Mouse (Mus musculus): Measurements from ENCODE around the gene Cbfb. TPM values are rescaled to one million over a fixed set of nuclear protein-coding genes. Genes with fewer than 3 reads are reported as not detected.
"Not testable (repeated sequence)": the region's sequence is repeated elsewhere in the genome, so short reads cannot be mapped to it uniquely, and the experiment has no call there.

Gene Cbfb
- total RNA-seq, 2 experiments from 2014 or later = 32.1 to 35.7 TPM

DNA sequence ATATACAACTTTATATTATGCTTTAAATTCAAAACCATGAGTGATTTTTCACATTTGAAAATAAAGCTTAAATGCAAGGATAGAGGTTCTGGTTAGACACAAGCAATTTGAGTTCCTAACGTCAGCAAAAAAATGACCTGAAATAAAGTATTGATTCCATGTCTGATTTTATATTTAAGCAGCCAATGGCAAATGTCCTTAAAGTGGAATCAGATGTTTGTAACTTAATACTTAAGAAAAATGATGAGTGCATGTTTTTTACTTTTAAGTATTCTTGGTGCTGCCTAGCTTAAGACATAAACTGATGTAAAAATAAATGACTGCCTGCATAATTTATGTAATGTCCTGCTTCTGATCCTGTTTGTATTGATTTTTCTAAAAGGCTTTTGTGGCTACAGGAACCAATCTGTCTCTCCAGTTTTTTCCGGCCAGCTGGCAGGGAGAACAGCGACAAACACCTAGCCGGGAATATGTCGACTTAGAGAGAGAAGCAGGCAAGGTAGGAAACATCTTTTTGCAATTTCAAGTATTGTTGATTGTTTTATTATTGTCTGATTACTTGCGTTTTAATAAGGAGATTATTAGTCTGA lies 7.8 kb downstream of the Cbfb start:
- no peak for DNase-seq (ENCODE audit: low spot score in 2 of 2)

GRCm38 (mm10) chr8:105182201-105182600 lies 11.7 kb downstream of the Cbfb start:
- DNase-seq (ENCODE audit: low spot score in 2 of 2) = no peak

DNA sequence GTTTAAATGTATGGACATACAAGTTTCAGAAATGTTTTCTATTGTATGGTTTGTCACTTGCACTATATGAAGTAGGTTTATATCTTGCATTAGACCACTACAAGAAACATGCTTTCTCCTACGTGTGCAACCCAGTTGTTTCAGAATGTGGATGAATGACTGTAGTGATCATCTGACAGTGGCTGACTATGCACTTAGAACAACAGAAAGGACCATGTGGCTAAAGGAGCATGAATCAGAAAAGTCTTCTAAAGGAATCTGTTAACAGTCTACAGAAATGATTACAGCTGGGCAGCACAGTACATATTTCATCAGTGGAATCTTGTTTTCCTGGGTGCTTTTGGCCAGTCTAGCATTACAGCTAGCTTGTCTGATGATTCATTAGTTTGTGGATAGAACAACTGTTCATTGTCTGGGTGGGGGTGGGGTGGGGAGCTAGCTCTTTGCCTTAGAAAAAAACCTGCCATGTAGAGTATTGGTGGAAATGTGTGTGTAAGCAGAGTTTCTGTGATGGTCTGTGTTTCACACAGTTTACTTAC lies 16.1 kb downstream of the Cbfb start:
- DNase-seq (ENCODE audit: low spot score in 2 of 2) = no peak

- DNase-seq (ENCODE audit: low spot score in 2 of 2) = no peak
Observed at GRCm38 (mm10) chr8:105192182-105192581, 21.7 kb downstream of the Cbfb start.

- DNase-seq (ENCODE audit: low spot score in 2 of 2) = no peak
Observed at GRCm38 (mm10) chr8:105205748-105206147, 35.3 kb downstream of the Cbfb start.

GRCm38 (mm10) chr8:105206766-105207275 lies 36.3 kb downstream of the Cbfb start:
- peak; percentile 10 to 30 for DNase-seq (ENCODE audit: low spot score in 2 of 2)

DNA sequence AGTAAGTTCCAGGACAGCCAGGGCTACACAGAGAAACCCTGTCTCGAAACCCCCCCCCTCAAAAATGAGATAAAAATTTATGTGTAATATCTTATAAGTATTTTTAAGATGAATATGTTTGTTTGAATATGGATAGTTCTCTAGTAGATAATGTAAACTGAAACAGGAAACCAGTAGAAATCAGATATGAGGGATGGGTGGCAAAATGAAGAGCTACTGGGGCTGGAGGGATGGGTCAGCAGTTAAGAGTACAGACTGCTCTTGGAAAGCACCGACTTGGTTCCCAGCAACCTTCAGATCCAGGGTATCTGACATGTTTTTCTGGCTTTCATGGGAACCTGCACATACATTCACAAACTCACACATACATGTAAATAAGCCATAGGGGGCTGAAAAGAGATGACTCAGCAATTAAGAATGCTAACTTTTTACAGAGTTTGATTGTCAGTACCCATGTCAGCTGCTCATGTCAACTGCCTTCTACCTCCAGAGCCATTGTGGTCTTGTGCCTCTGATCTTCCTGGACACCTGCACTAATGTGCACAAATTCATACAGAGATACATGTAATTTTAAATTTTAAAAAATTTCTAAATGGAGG lies 37.3 kb downstream of the Cbfb start:
- no peak for DNase-seq (ENCODE audit: low spot score in 2 of 2)

- no peak for DNase-seq (ENCODE audit: low spot score in 2 of 2)
Observed at GRCm38 (mm10) chr8:105209153-105210110, 39.0 kb downstream of the Cbfb start.

DNA sequence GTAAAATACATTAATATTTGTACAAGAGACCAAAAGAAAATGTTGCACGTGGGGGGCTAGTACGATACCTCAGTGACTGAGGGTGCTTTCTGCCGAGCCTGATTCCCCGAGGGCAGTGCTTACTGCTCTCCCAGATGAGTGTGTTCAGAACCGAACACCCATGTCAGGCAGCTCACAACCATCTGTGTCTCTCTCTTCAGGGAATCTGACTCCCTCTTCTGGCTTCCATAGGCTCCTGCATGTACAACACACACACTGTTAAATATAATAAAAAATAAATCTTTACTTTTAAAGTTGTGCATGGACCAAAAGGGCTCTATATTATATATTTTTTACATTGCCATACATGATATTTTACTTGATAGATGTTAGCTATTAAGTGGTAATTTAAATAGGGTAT lies 43.6 kb downstream of the Cbfb start:
- DNase-seq (ENCODE audit: low spot score in 2 of 2) = no peak

GRCm38 (mm10) chr8:105217926-105218522 lies 47.5 kb downstream of the Cbfb start:
- no peak for DNase-seq (ENCODE audit: low spot score in 2 of 2)

- no peak for DNase-seq (ENCODE audit: low spot score in 2 of 2)
Observed at GRCm38 (mm10) chr8:105223850-105224249, 53.4 kb downstream of the Cbfb start.

DNA sequence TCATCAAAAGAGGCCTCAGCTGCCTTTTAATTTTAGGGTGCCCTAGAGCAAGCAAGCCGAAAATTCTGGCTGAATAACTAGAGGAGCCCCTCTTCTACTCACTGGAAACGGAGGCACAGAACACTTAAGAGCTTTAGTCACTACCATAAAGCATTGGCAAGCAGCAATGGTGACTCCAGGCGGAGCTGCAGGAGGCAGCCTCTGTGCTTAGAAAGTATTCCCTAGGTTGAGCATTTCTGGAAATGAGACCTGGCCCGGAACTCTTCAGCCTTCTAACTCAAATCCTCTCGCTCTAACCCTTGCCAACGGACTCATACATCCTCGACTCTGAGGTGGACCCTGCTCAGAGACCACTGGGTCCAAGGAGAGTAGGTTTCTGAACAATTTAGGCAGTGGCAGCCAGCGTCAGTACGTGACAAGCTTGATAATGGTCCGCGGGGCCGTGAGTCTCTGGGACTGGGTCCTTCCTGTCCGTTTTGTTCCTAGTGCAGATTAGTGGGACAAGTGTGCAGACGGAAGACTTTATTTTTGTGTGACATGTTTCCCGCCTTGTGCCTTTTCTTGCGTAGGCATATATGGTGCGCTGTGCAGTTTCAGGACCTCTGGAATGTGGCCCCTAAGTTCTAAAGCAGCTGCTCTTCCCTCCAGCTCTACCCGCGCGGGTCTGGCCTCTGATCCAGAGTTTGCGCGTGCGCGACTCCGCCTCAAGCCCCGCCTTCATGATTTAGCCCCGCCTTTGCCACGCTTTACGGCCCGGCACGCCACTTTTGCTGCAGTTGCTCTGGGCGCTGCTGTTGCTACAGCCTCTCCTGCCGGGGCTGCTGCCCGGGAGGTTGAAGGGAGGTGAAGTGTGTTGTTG lies 54.2 kb downstream of the Cbfb start, which contains the start of gene D230025D16Rik:
D230025D16Rik (plus strand) TSS at position 733 of the 859 bp plus-strand sequence.
- peak; percentile 95 to 97 for DNase-seq (ENCODE audit: low spot score in 2 of 2)

DNA sequence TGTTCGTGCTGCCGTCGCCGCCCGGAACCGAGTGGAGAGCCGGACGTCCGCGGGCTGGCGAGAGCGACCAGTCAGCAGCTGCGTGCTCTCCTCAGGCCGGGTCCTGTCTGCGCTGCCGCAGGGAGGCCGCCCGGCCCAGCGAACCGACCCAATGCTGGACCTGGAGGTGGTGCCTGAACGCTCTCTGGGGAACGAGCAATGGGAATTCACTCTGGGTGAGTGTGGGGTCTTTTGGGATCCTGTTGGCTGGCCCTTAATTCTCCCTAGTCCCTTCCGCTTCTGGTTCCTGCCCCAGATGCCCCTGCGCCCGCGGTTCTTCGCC lies 54.8 kb downstream of the Cbfb start:
- DNase-seq (ENCODE audit: low spot score in 2 of 2) = no peak

- DNase-seq (ENCODE audit: low spot score in 2 of 2) = no peak
Observed at GRCm38 (mm10) chr8:105225917-105226316, 55.4 kb downstream of the Cbfb start.

DNA sequence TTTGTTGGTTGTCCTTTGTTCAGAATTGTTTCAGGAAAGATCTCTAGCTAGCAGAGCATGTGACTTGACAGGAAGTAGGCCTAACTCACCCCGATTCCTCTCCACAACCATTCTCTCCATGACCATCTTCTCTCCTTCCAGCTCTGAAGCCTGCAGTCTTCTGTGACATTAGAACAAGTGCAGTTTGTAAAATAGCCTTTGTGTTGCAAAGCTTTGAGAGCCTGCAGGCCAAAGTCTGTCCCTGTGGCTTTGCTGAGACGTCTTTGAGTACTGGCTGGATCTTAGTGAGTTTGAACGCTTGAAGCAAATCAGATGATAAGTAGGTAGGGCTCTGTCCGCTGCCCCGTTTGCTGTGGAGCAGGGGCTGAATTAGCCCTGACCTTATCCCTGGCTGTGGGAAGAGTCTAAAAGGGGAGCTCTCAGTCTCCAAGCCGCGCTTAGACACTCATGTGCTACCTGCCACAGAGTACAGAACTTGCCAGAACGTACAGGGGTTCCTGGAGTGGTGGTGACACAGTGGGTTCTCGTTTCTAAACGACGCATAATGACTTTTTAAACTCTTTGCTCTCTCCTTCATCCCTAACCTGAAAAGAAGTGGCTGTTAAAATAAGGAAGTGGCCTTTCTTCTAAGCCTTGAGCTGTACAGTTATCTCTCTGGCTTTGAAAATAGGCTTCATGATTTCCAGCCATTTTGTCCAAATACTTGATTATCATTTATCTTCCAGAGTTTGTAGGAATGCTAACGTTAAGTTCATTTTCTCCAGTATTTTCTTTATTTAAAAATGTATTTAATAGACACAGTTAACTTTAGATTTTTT lies 61.2 kb downstream of the Cbfb start:
- DNase-seq (ENCODE audit: low spot score in 2 of 2) = no peak

DNA sequence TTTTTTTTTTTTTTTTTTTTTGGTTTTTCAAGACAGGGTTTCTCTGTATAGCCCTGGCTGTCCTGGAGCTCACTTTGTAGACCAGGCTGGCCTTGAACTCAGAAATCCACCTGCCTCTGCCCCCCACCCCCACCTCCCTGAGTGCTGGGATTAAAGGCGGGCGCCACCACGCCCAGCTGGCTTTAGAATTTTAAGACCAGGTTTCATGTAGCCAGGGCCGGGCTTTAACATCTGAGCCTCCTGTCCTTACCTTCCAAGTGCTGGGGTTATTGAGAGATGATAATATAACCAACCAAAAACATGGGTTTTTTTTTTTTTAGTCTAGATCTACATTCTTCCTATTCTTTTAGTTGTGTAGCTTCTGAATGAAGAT lies 61.8 kb downstream of the Cbfb start:
- not testable (repeated sequence) for DNase-seq (ENCODE audit: low spot score in 2 of 2)

DNA sequence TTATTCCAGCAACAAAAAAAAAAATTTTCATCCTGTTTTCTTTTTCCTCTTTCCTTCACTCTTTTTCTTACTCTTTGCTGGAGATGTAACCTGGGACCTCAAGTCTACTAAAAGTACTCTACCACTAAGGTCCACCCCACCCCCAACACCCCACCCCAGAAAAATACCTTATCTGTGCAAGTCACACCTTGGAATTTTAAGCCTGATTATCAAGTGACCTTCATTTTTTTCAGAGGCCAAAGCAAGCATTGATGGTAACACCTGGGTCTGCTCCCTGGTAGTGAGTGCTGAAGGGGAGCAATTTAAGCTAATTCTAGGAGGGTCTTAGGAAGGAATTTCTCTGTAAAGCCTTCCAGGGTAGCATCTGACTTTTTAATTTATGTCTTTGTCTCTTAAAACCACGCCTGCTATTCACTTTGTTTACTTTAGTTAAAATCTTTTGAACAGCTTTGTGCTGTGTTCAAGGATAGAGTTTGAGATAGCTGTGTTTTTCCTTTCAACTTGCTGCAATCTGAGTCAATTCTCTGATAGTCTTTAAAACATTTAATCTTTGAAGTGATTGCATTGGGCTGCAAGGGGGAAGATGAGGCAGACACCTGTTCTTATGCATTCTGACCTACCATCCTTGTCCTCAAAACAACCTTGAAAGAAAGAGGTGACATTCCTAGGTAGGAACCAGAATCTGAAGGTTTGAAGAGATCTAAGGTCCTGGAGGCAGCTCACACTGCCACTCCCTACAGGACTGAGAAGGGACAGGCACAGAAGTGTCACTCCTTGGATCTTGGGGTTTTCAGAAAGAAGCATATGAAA lies 62.9 kb downstream of the Cbfb start:
- DNase-seq (ENCODE audit: low spot score in 2 of 2) = no peak

DNA sequence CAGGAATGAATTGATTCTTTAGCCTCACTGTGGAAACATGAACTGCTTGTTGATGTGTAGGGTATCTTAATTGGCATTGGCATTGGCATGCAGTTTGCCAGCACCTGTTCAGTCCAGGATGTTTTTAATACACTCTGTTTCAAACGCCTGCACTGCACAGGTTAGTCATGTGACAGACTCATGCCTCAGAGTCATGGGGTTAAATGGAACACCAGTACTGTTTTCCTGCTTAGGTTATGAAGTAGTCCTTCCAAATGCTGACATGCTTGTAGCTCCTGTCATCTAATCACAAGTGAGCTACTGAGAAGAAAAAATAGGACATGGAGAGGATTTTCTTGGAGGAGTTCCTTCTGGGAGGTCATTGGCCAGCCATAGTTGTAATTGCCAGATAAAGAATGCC lies 64.7 kb downstream of the Cbfb start:
- DNase-seq (ENCODE audit: low spot score in 2 of 2) = no peak

All from layer of hippocampus, postnatal 10 days (tissue).